Mouse (Mus musculus) ES-E14 (cell line): ENCODE results near the gene Rad51c. TPM values are rescaled to one million over a fixed set of nuclear protein-coding genes. Genes with fewer than 3 reads are reported as not detected.
A peak's percentile ranks its signal among the peaks of the same experiment; 100 is the strongest.

Experiments
- DNase-seq: peaks from one replicate; pipeline ENCODE4 v3.0.0-alpha.2; 2013; ENCODE audit warnings: low read depth, low spot score
- H3K27ac ChIP-seq: 2 replicates; pipeline ENCODE4 v1.5.1; 2012; ENCODE audit warnings: low read depth, mild to moderate bottlenecking, low read length, moderate library complexity, mixed read lengths; ENCODE audit not compliant: poor library complexity, insufficient read depth, severe bottlenecking
- H3K36me3 ChIP-seq: 2 replicates; pipeline ENCODE4 v1.6.1; 2012; ENCODE audit warnings: mild to moderate bottlenecking, low read length, moderate library complexity, mixed read lengths; ENCODE audit not compliant: control insufficient read depth, poor library complexity, insufficient read depth, severe bottlenecking
- H3K4me1 ChIP-seq, 2 experiments: fragments of 150-350 bp in 1 of 2; sonication (generic) in 1 of 2; 2 replicates each; pipeline ENCODE4 v1.6.1; 2012; ENCODE audit warnings: low read length in 2 of 2, mild to moderate bottlenecking in 1 of 2, mixed read lengths in 1 of 2; ENCODE audit not compliant: control insufficient read depth in 2 of 2, insufficient read depth in 2 of 2, poor library complexity in 1 of 2
- H3K4me3 ChIP-seq, 2 experiments: fragments of 150-350 bp in 1 of 2; sonication (generic) in 1 of 2; 2 replicates each; pipeline ENCODE4 v1.5.1; 2012; ENCODE audit warnings: low read length in 2 of 2, low read depth in 1 of 2, mild to moderate bottlenecking in 1 of 2, mixed read lengths in 1 of 2; ENCODE audit not compliant: insufficient read depth in 1 of 2, poor library complexity in 1 of 2, severe bottlenecking in 1 of 2
- H3K9ac ChIP-seq: 2 replicates; pipeline ENCODE4 v1.6.1; 2012; ENCODE audit warnings: low read depth, mild to moderate bottlenecking, low read length, mixed read lengths; ENCODE audit not compliant: poor library complexity, insufficient read depth, severe bottlenecking
- H3K9me3 ChIP-seq: fragments of 150-350 bp; sonication (generic); 2 replicates; pipeline ENCODE4 v1.6.1; 2012; ENCODE audit warnings: low read depth, mild to moderate bottlenecking, low read length; ENCODE audit not compliant: control insufficient read depth, insufficient read depth
- CHD2 ChIP-seq: IDR thresholded peaks from 2 replicates; pipeline ENCODE4 v1.6.1; 2014; ENCODE audit warnings: mild to moderate bottlenecking, low read depth, low read length, inconsistent platforms
- HCFC1 ChIP-seq: IDR thresholded peaks from 2 replicates; pipeline ENCODE4 v1.6.1; 2012; ENCODE audit warnings: low read length, inconsistent platforms, borderline replicate concordance; ENCODE audit not compliant: insufficient read depth
- MAFK ChIP-seq: IDR thresholded peaks from 2 replicates; pipeline ENCODE4 v1.6.1; 2014; ENCODE audit warnings: mild to moderate bottlenecking, low read depth, low read length, inconsistent platforms; ENCODE audit not compliant: insufficient read depth
- ZC3H11A ChIP-seq: IDR thresholded peaks from 2 replicates; pipeline ENCODE4 v1.6.1; 2012; ENCODE audit warnings: low read depth, mild to moderate bottlenecking, inconsistent platforms, low read length, borderline replicate concordance
- ZNF384 ChIP-seq: IDR thresholded peaks from 2 replicates; pipeline ENCODE4 v1.6.1; 2012; ENCODE audit warnings: low read depth, low read length, inconsistent platforms
- in situ Hi-C, 2 experiments: fragments of 600-800 bp; cut with MboI; formaldehyde crosslinking; loops; one replicate each; pipeline ENCODE4 v1.15.1; 2025; ENCODE audit warnings: low sequenced_read_pairs in 2 of 2, inconsistent platforms in 1 of 2; ENCODE audit not compliant: unreplicated experiment in 2 of 2
- total RNA-seq: library from RNA; depleted of rRNA; stranded (reverse); fragments of 300-350 nt; gene quantifications from 2 replicates; pipeline ENCODE4 v1.2.3, GENCODE M21; 2012

The Rad51c gene
- total RNA-seq, 1 experiment, result 9.9 TPM

- DNase-seq, result peak; percentile 94
- H3K27ac ChIP-seq, result peak overlapping the region; percentile 89
- peak overlapping the region; percentile 81 to 84 for H3K4me3 ChIP-seq
- no peaks in the 10 kb centered on the region; the same call in 1 of the 2 replicates for H3K9me3 ChIP-seq
- H3K36me3 ChIP-seq, result no peaks in the 10 kb centered on the region
- in situ Hi-C loops, result no loop called here
- H3K9ac ChIP-seq, result peak overlapping the region; percentile 93
- no peaks in the 10 kb centered on the region for H3K4me1 ChIP-seq
- TF ChIP-seq CHD2 (0 out of 2 replicates have a peak, but pooled peaks have one; percentile 26), HCFC1 (peak; percentile 62; the same call in 1 of the 2 replicates), MAFK (no peak; the same call in 1 of the 2 replicates), ZNF384 (peak; percentile 100), ZC3H11A (no peak)
Measured at GRCm38 (mm10) chr11:87404111-87404853, 472 bp downstream of the Rad51c start.

- no peak overlapping the region for H3K9ac ChIP-seq
- H3K9me3 ChIP-seq, result no peaks in the 10 kb centered on the region; the same call in 1 of the 2 replicates
- TF ChIP-seq CHD2 (no peak), ZC3H11A (no peak), ZNF384 (no peak), HCFC1 (no peak), MAFK (no peak)
- H3K36me3 ChIP-seq, result no peaks in the 10 kb centered on the region
- no peaks in the 10 kb centered on the region for H3K4me1 ChIP-seq
- in situ Hi-C loops, result no loop called here
- peak; percentile 13 for DNase-seq
- no peak overlapping the region for H3K4me3 ChIP-seq
- H3K27ac ChIP-seq, result no peak overlapping the region
Measured at GRCm38 (mm10) chr11:87398402-87398801, 6.4 kb downstream of the Rad51c start.

- TF ChIP-seq HCFC1 (no peak), MAFK (no peak), ZC3H11A (no peak)
- H3K9me3 ChIP-seq, result no peaks in the 10 kb centered on the region
- peaks cover 2% of the 10 kb centered on the region; the same call in 1 of the 2 replicates for H3K36me3 ChIP-seq
- no peak overlapping the region for H3K9ac ChIP-seq
- H3K27ac ChIP-seq, result no peak overlapping the region
- H3K4me1 ChIP-seq, result no peaks in the 10 kb centered on the region
- in situ Hi-C loops, result no loop called here
- no peak for DNase-seq
- no peak overlapping the region for H3K4me3 ChIP-seq
Measured at GRCm38 (mm10) chr11:87393855-87394254, 10.9 kb downstream of the Rad51c start.

GRCm38 (mm10) chr11:87385676-87386075 lies 19.1 kb downstream of the Rad51c start:
- no peaks in the 10 kb centered on the region for H3K36me3 ChIP-seq
- TF ChIP-seq ZC3H11A (no peak), CHD2 (no peak), MAFK (no peak), ZNF384 (no peak), HCFC1 (no peak)
- no peaks in the 10 kb centered on the region for H3K9me3 ChIP-seq
- no peak for DNase-seq
- no peak overlapping the region for H3K27ac ChIP-seq
- no peaks in the 10 kb centered on the region for H3K4me1 ChIP-seq
- no peak overlapping the region for H3K9ac ChIP-seq
- in situ Hi-C loops, result no loop called here
- no peak overlapping the region for H3K4me3 ChIP-seq
